Mouse (Mus musculus) embryonic facial prominence, embryonic 15.5 days (tissue): ENCODE measurements around the gene Fmo6. TPM values are rescaled to one million over a fixed set of nuclear protein-coding genes. Genes with fewer than 3 reads are reported as not detected.

ENCODE experiments used
- ATAC-seq: fragments of 200-750 bp; cut with Nextera tagmentation; 2 replicates; pipeline ENCODE4 v1.8.0; 2017; ENCODE audit warnings: low read depth, moderate TSS enrichment; ENCODE audit not compliant: insufficient number of reproducible peaks, low FRiP score, low TSS enrichment
- H3K27ac ChIP-seq: fragments of 300-500 bp; sonication (generic); replicated peaks from 2 replicates; pipeline ENCODE4 v1.5.1; 2015; ENCODE audit warnings: mild to moderate bottlenecking, inconsistent platforms
- H3K27me3 ChIP-seq: fragments of 300-500 bp; sonication (generic); 2 replicates; pipeline ENCODE4 v1.6.1; 2015; ENCODE audit warnings: inconsistent platforms
- H3K36me3 ChIP-seq: fragments of 300-500 bp; sonication (generic); 2 replicates; pipeline ENCODE4 v1.6.1; 2015; ENCODE audit warnings: mild to moderate bottlenecking, inconsistent platforms
- H3K4me1 ChIP-seq: fragments of 300-500 bp; sonication (generic); 2 replicates; pipeline ENCODE4 v1.6.1; 2015; ENCODE audit warnings: inconsistent platforms
- H3K4me2 ChIP-seq: fragments of 300-500 bp; sonication (generic); replicated peaks from 2 replicates; pipeline ENCODE4 v1.6.1; 2015; ENCODE audit warnings: mild to moderate bottlenecking, inconsistent platforms
- H3K4me3 ChIP-seq: fragments of 300-500 bp; sonication (generic); replicated peaks from 2 replicates; pipeline ENCODE4 v1.5.1; 2015; ENCODE audit warnings: mild to moderate bottlenecking, inconsistent platforms
- H3K9ac ChIP-seq: fragments of 300-500 bp; sonication (generic); 2 replicates; pipeline ENCODE4 v1.6.1; 2015; ENCODE audit warnings: inconsistent platforms
- H3K9me3 ChIP-seq: fragments of 300-500 bp; sonication (generic); replicated peaks from 2 replicates; pipeline ENCODE4 v1.6.1; 2016; ENCODE audit warnings: inconsistent platforms
- WGBS: fragments of 180-500 bp; shearing (Covaris S2); methylation state at CpG from one replicate; pipeline ENCODE4 v1.1.7; 2015; 5-methylcytosine and 5-hydroxymethylcytosine counted together
- polyA plus RNA-seq: library from polyadenylated mRNA; unstranded; fragments of >200 nt; fragmentation: Nextera tagmentation; extraction: Ambion mirVana; gene quantifications from 2 replicates; pipeline ENCODE4 v1.2.1, GENCODE M21; 2015

Fmo6 gene
- polyA plus RNA-seq, 1 experiment from 2014 or later: 11.3 TPM

DNA sequence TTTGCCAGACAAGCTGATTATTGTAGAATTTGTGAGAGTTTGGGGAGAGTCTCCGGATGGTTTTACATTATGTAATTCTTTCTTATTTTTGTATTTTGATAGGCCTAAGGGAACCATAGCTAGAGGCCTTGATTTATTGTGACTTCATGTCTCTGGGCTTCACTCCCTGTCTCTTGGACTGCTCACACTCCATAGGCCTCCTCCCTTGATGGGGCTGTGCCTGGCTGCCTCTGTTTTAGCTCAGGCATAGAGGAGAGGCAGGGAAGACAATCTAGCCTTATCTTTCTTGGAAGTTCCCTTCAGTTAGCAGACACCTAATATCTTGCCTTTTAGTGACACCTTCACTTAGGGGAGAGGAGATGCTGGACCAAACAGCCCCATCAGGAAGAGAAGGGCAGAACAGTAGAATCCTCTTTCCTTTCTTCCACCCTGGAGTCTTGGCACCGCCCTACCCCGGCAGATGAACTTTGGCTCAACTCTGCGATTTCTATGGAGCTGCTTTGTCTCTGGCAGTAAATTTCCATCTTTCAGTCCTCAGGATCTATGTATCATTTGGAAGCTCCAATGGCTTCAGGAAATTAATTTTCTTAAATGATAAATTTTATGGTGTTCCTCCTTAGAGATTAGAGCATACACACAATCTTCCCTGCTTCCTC lies 1.5 kb upstream of the Fmo6 start:
- Histone ChIP-seq H3K36me3 (no peaks in the 10 kb centered on the region), H3K4me2 (no peak overlapping the region), H3K4me1 (no peaks in the 10 kb centered on the region), H3K27ac (0 out of 2 replicates have a peak overlapping the region, but pooled peaks have one; percentile 34), H3K4me3 (no peak overlapping the region), H3K27me3 (no peaks in the 10 kb centered on the region), H3K9me3 (no peaks in the 10 kb centered on the region), H3K9ac (no peak overlapping the region)
- peak; percentile 69 for ATAC-seq
- 71% methylated on average over 4 of the region's 4 CpGs for WGBS

GRCm38 (mm10) chr1:162937970-162938695 lies 818 bp upstream of the Fmo6 start:
- 69% methylated on average over 5 of the region's 5 CpGs for whole genome bisulfite sequencing
- no peak overlapping the region for H3K4me3 ChIP-seq
- no peak overlapping the region for H3K9ac ChIP-seq
- no peaks in the 10 kb centered on the region for H3K9me3 ChIP-seq
- no peaks in the 10 kb centered on the region for H3K36me3 ChIP-seq
- ATAC-seq: no peak
- H3K27me3 ChIP-seq: no peaks in the 10 kb centered on the region
- H3K4me1 ChIP-seq: no peaks in the 10 kb centered on the region
- H3K4me2 ChIP-seq: no peak overlapping the region
- H3K27ac ChIP-seq: 0 out of 2 replicates have a peak overlapping the region, but pooled peaks have one; percentile 34

DNA sequence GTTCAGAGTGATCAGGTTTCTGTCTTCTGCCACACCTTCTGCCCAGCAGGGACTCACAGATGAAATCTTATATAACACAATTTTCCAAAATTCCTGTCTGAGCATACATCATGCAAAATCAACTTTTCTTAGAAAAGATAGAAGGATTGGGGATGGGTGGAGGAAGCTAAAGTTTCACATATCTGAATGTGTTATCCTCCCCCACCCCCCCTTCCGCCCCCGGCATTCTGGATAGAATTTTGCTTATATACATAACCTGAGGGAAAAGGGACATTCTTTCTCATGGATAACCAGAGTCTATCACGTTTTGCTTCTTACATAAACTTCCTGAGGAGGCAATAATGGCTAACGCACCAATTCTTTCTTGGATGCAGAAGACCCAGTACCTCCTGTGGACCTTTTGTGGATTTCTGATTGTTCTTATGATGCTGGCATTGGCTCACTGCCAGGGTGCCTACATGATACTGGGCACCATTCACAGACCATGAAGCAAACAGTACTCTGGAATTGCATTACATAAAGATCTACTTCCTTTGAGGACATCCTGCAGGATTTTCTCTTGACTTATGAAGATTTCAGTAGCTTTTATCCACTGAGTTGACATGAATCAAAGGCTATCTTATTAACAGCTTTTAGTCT lies 2.8 kb downstream of the Fmo6 start:
- Histone ChIP-seq H3K27ac (no peak overlapping the region), H3K9me3 (no peaks in the 10 kb centered on the region), H3K27me3 (no peaks in the 10 kb centered on the region), H3K4me2 (no peak overlapping the region), H3K4me3 (no peak overlapping the region), H3K9ac (no peak overlapping the region), H3K36me3 (no peaks in the 10 kb centered on the region), H3K4me1 (no peaks in the 10 kb centered on the region)
- 46% methylated on average over 4 of the region's 4 CpGs for WGBS
- no peak for ATAC-seq

DNA sequence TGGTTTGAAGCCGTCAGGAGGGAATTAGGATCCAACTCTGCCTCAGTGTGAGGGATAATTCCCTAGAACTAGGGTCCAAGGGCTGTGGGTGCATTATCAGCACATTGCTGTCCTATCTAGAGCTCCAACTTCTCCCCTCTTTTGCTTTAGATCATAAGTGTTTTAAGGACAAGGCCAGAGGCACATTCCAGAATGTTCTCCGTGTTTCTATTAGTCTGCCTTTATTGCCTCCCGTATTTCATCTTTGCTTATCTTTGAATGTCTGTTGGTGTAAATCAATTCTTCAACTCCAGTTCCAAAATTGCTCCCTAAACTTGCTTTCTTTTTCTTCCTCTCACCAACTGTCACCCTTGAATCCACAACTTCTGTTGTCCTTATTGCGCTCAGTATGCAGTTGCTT lies 4.9 kb downstream of the Fmo6 start:
- Histone ChIP-seq H3K4me1 (no peaks in the 10 kb centered on the region), H3K27me3 (no peaks in the 10 kb centered on the region), H3K27ac (no peak overlapping the region), H3K9me3 (no peaks in the 10 kb centered on the region), H3K4me3 (no peak overlapping the region), H3K36me3 (no peaks in the 10 kb centered on the region), H3K4me2 (no peak overlapping the region), H3K9ac (no peak overlapping the region)
- WGBS: 74% methylated on average over 4 of the region's 4 CpGs
- ATAC-seq: no peak

GRCm38 (mm10) chr1:162931880-162932279 lies 5.4 kb downstream of the Fmo6 start:
- 61% methylated on average over 5 of the region's 5 CpGs for WGBS
- H3K27ac ChIP-seq: no peak overlapping the region; the same call in 1 of the 2 replicates
- no peaks in the 10 kb centered on the region for H3K4me1 ChIP-seq
- H3K4me2 ChIP-seq: no peak overlapping the region
- no peaks in the 10 kb centered on the region for H3K9me3 ChIP-seq
- no peak for ATAC-seq
- H3K9ac ChIP-seq: no peak overlapping the region
- no peaks in the 10 kb centered on the region for H3K27me3 ChIP-seq
- no peaks in the 10 kb centered on the region for H3K36me3 ChIP-seq
- no peak overlapping the region for H3K4me3 ChIP-seq

GRCm38 (mm10) chr1:162931310-162931875 lies 5.9 kb downstream of the Fmo6 start:
- H3K27ac ChIP-seq: no peak overlapping the region; the same call in 1 of the 2 replicates
- no peaks in the 10 kb centered on the region for H3K36me3 ChIP-seq
- H3K9ac ChIP-seq: no peak overlapping the region
- no peaks in the 10 kb centered on the region for H3K9me3 ChIP-seq
- ATAC-seq: no peak
- no peak overlapping the region for H3K4me3 ChIP-seq
- no peak overlapping the region for H3K4me2 ChIP-seq
- H3K27me3 ChIP-seq: no peaks in the 10 kb centered on the region
- 49% methylated on average over 4 of the region's 4 CpGs for WGBS
- no peaks in the 10 kb centered on the region for H3K4me1 ChIP-seq

GRCm38 (mm10) chr1:162930631-162931030 lies 6.7 kb downstream of the Fmo6 start:
- no peak for ATAC-seq
- WGBS: 53% methylated on average over 2 of the region's 2 CpGs
- Histone ChIP-seq H3K9ac (no peak overlapping the region), H3K4me2 (no peak overlapping the region), H3K4me1 (no peaks in the 10 kb centered on the region), H3K9me3 (no peaks in the 10 kb centered on the region), H3K27ac (no peak overlapping the region), H3K36me3 (no peaks in the 10 kb centered on the region), H3K4me3 (no peak overlapping the region), H3K27me3 (no peaks in the 10 kb centered on the region)

DNA sequence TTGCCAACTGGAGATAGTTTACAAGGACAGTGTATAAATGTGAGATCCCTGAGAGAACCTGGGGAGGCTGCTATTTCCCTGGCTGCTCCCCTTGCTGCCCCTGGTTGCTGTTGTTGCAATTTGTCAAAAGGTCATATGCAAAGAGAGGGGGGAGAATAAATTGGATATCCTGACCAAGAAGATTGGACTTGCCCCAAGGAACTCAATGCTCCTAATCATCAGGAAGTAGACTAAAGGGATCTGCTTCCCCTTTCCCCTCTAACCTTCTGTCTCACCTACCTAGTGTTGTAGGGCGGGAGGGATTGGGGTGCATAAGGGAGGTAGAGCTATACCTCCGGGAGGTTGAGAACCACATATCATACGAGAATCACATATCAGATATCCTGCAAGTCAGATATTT lies 8.2 kb downstream of the Fmo6 start:
- Histone ChIP-seq H3K27ac (no peak overlapping the region), H3K4me3 (no peak overlapping the region), H3K4me1 (no peaks in the 10 kb centered on the region), H3K9me3 (no peaks in the 10 kb centered on the region), H3K27me3 (no peaks in the 10 kb centered on the region), H3K9ac (no peak overlapping the region), H3K4me2 (no peak overlapping the region), H3K36me3 (no peaks in the 10 kb centered on the region)
- WGBS: 74% methylated on average over 3 of the region's 3 CpGs
- ATAC-seq: no peak

DNA sequence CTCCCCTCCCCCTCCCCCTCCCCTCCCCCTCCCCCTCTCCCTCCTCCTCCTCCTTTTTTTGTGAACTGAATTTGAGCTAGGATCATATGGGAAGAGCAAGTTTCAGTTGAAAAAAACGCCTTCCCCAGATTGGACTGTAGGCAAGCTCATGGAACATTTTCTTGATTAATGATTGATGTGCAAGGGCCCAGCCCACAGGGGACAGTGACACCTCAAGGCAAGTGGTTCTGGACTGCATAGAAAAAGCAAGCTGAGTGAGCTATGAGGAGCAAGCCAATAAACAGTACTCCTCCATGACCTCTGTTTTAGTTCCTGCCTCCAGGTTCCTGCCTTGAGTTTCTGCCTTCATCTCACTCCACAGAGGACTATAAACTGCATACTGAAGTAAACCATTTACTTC lies 12.2 kb downstream of the Fmo6 start:
- no peak overlapping the region for H3K4me3 ChIP-seq
- no peak overlapping the region for H3K27ac ChIP-seq
- no peaks in the 10 kb centered on the region for H3K27me3 ChIP-seq

GRCm38 (mm10) chr1:162916661-162917060 lies 20.7 kb downstream of the Fmo6 start:
- Histone ChIP-seq H3K4me2 (no peak overlapping the region), H3K4me3 (no peak overlapping the region), H3K9ac (no peak overlapping the region), H3K36me3 (no peaks in the 10 kb centered on the region), H3K27ac (no peak overlapping the region), H3K27me3 (no peaks in the 10 kb centered on the region), H3K4me1 (no peaks in the 10 kb centered on the region), H3K9me3 (no peaks in the 10 kb centered on the region)
- 85% methylated on average over 8 of the region's 8 CpGs for WGBS
- no peak for ATAC-seq

More for the DNA sequence above, 12.2 kb downstream of the Fmo6 start:
- ATAC-seq: no peak
- Histone ChIP-seq H3K4me1 (no peaks in the 10 kb centered on the region), H3K4me2 (no peak overlapping the region), H3K36me3 (no peaks in the 10 kb centered on the region), H3K9ac (no peak overlapping the region), H3K9me3 (no peaks in the 10 kb centered on the region)
- WGBS: 65% methylated on average over 1 of the region's 1 CpGs

DNA sequence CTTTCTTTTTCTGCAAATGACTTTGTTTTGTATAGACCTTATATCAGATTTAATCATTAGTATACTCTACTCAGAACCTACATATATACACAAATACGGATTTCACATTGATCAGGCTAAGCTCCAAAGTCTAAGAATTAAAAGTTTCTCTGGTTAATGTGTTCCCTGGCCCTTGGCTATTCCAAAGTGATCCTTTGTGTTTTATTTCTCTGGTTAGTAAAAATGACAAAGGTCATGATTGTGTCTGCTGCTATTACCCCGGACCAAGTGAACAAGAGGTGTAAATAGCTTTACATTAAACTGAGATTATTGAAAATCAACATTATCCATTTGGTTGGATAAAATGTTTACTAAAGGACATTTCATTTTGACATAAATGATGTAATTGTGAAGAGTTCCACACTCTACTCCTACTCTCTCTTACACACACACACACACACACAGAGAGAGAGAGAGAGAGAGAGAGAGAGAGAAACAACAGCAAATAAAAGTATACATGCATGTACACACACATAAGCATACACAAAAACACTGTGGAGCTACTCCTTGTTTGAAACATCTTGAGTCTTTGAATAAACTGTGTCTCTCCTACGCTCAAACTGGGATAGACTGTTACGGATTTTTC lies 22.3 kb downstream of the Fmo6 start:
- no peak overlapping the region for H3K4me3 ChIP-seq
- no peaks in the 10 kb centered on the region for H3K27me3 ChIP-seq
- 87% methylated on average over 4 of the region's 4 CpGs for WGBS
- H3K4me2 ChIP-seq: no peak overlapping the region
- ATAC-seq: no peak
- no peak overlapping the region for H3K27ac ChIP-seq
- no peaks in the 10 kb centered on the region for H3K36me3 ChIP-seq
- H3K4me1 ChIP-seq: no peaks in the 10 kb centered on the region
- no peaks in the 10 kb centered on the region for H3K9me3 ChIP-seq
- H3K9ac ChIP-seq: no peak overlapping the region
